8 mouse cellular contexts compared by ENCODE assay signal in genomic region chr9:64022562-64023366, GRCm38 (mm10). TPM values are rescaled to one million over a fixed set of nuclear protein-coding genes. Genes with fewer than 3 reads are reported as not detected.
A peak's percentile ranks its signal among the peaks of the same experiment; 100 is the strongest.
DNase-seq lines count a peak whose midpoint lies in the region; ATAC-seq and TF ChIP-seq lines count a peak whose summit lies in the region.

No protein-coding gene starts in this region.

- H3K27me3 ChIP-seq in heart, embryonic 13.5 days (replicated peaks) = no peaks in the 10 kb centered on the region
- H3K27me3 ChIP-seq in kidney, postnatal 0 days (ENCODE audit: insufficient read depth, low read length) = no peaks in the 10 kb centered on the region
- H3K27me3 ChIP-seq in liver, embryonic 11.5 days (replicated peaks; ENCODE audit: control insufficient read depth, insufficient read depth, low read length) = peaks cover 23% of the 10 kb centered on the region
- H3K27me3 ChIP-seq in myocyte (ENCODE audit: control insufficient read depth, insufficient read depth, insufficient read length) = no peaks in the 10 kb centered on the region
- no peaks in the 10 kb centered on the region; the same call in 1 of the 2 replicates for H3K27me3 ChIP-seq in splenic B cell, adult 2 months (ENCODE audit: control insufficient read depth, insufficient read depth, low read length, poor library complexity, severe bottlenecking)

- peak overlapping the region; percentile 71 for H3ac ChIP-seq in myocyte (ENCODE audit: control insufficient read depth, insufficient read length)

- H3K79me2 ChIP-seq in myocyte (ENCODE audit: control insufficient read depth, insufficient read depth) = no peaks in the 10 kb centered on the region

- H3K4me1 ChIP-seq in heart, embryonic 13.5 days = peaks cover 43% of the 10 kb centered on the region
- peaks cover 20% of the 10 kb centered on the region; the same call in 1 of the 2 replicates for H3K4me1 ChIP-seq in kidney, postnatal 0 days (replicated peaks; ENCODE audit: insufficient read depth, low read length)
- H3K4me1 ChIP-seq in liver, embryonic 11.5 days (replicated peaks; ENCODE audit: control insufficient read depth, insufficient read depth, low read length) = peaks cover 51% of the 10 kb centered on the region

- peak overlapping the region; percentile 98 for H3K4me2 ChIP-seq in heart, embryonic 13.5 days
- H3K4me2 ChIP-seq in kidney, postnatal 0 days (ENCODE audit: low read length) = peak overlapping the region; percentile 94
- peak overlapping the region; percentile 97 for H3K4me2 ChIP-seq in liver, embryonic 11.5 days
- H3K4me2 ChIP-seq in myocyte (ENCODE audit: low read depth) = peak overlapping the region; percentile 92

- no peaks in the 10 kb centered on the region for H3K9me3 ChIP-seq in heart, embryonic 13.5 days
- no peaks in the 10 kb centered on the region for H3K9me3 ChIP-seq in kidney, postnatal 0 days (replicated peaks; ENCODE audit: low read length)
- no peaks in the 10 kb centered on the region for H3K9me3 ChIP-seq in liver, embryonic 11.5 days (ENCODE audit: control insufficient read depth, low read length)

- TF ChIP-seq POLR2A in brain, embryonic 14.5 days (IDR thresholded peaks at IDR 0.05; ENCODE audit: borderline replicate concordance, extremely low read depth, insufficient read depth, insufficient read length, poor library complexity, severe bottlenecking) = no peak
- TF ChIP-seq POLR2A in myocyte (IDR thresholded peaks at IDR 0.05; ENCODE audit: insufficient read length, low read depth) = peak; percentile 58

- peaks cover 20% of the 10 kb centered on the region for H3K36me3 ChIP-seq in heart, embryonic 13.5 days
- no peaks in the 10 kb centered on the region for H3K36me3 ChIP-seq in kidney, postnatal 0 days (ENCODE audit: insufficient read depth, low read length)
- H3K36me3 ChIP-seq in liver, embryonic 11.5 days (ENCODE audit: control insufficient read depth, insufficient read depth, low read length) = no peaks in the 10 kb centered on the region; the same call in 1 of the 2 replicates
- no peaks in the 10 kb centered on the region for H3K36me3 ChIP-seq in myocyte (ENCODE audit: control insufficient read depth, insufficient read depth)
- H3K36me3 ChIP-seq in splenic B cell, adult 2 months (ENCODE audit: control insufficient read depth, insufficient read depth, low read length, poor library complexity, severe bottlenecking) = no peaks in the 10 kb centered on the region

- H3K4me3 ChIP-seq in heart, embryonic 13.5 days = peak overlapping the region; percentile 93
- peak overlapping the region; percentile 81 for H3K4me3 ChIP-seq in kidney, postnatal 0 days (replicated peaks; ENCODE audit: low read depth, low read length)
- peak overlapping the region; percentile 71 for H3K4me3 ChIP-seq in liver, embryonic 11.5 days (ENCODE audit: low read depth, low read length)
- peak overlapping the region; percentile 39 for H3K4me3 ChIP-seq in myocyte

- WGBS in heart, embryonic 13.5 days = under 1% methylated on average over 53 of the region's 54 CpGs
- 0% methylated on average over 44 of the region's 54 CpGs for WGBS in kidney, postnatal 0 days
- WGBS in liver, embryonic 11.5 days = under 1% methylated on average over 49 of the region's 54 CpGs

- no peak for TF ChIP-seq CTCF in brain, embryonic 14.5 days (IDR thresholded peaks at IDR 0.05; ENCODE audit: borderline replicate concordance, extremely low read depth, insufficient read depth, insufficient read length)
- TF ChIP-seq CTCF in kidney, postnatal 0 days (IDR thresholded peaks at IDR 0.05; ENCODE audit: low read depth) = peak; percentile 1; the same call in 1 of the 2 replicates

- peak; percentile 95 for DNase-seq in CD4-positive, CD25-positive, alpha-beta regulatory T cell, adult 2 months (ENCODE audit: low read depth, low spot score)
- DNase-seq in brain, embryonic 14.5 days (ENCODE audit: low read depth) = peak; percentile 95
- peak; percentile 99 for DNase-seq in kidney, postnatal 0 days (ENCODE audit: low spot score)
- peak; percentile 99 for DNase-seq in liver, embryonic 11.5 days (ENCODE audit: low spot score)
- peak; percentile 89 for DNase-seq in splenic B cell, adult 2 months (ENCODE audit: low read depth, low spot score)

- peak overlapping the region; percentile 90 for H3K9ac ChIP-seq in heart, embryonic 13.5 days
- peak overlapping the region; percentile 98 for H3K9ac ChIP-seq in kidney, postnatal 0 days (ENCODE audit: low read depth, low read length)
- peak overlapping the region; percentile 78 for H3K9ac ChIP-seq in liver, embryonic 11.5 days (ENCODE audit: low read depth, low read length)

- peak; percentile 83 for ATAC-seq in erythroid progenitor cell, adult 5-6 weeks (replicated peaks; ENCODE audit: low FRiP score, poor library complexity, severe bottlenecking)
- ATAC-seq in heart, embryonic 13.5 days (ENCODE audit: extremely low read depth, insufficient number of reproducible peaks, low FRiP score, low TSS enrichment) = peak; percentile 74
- peak; percentile 81 for ATAC-seq in kidney, postnatal 0 days (replicated peaks; ENCODE audit: low FRiP score, low read depth)
- peak; percentile 87 for ATAC-seq in liver, embryonic 11.5 days (replicated peaks; ENCODE audit: low FRiP score)

- peak overlapping the region; percentile 99 for H3K27ac ChIP-seq in heart, embryonic 13.5 days (replicated peaks)
- peak overlapping the region; percentile 97 for H3K27ac ChIP-seq in kidney, postnatal 0 days
- H3K27ac ChIP-seq in liver, embryonic 11.5 days (ENCODE audit: low read depth, low read length) = peak overlapping the region; percentile 96

TF ChIP-seq in myocyte, 11 proteins besides CTCF, POLR2A, EP300 and RAD21:
- TF ChIP-seq CEBPB (IDR thresholded peaks at IDR 0.05; ENCODE audit: insufficient read depth, poor library complexity, severe bottlenecking) (no peak), POLR2AphosphoS2 (IDR thresholded peaks at IDR 0.05; ENCODE audit: insufficient read length, low read depth) (peak; percentile 50), TCF3 (IDR thresholded peaks at IDR 0.05; ENCODE audit: insufficient read length, low read depth) (no peak)

RNA-seq across cellular contexts. Expression of gene Smad6, which starts 0.9 kb away (rescaled TPM):
- 4.9 and 6.1 TPM in 2 replicates for polyA plus RNA-seq in brain, embryonic 14.5 days (2012; rRNA removed)
- not detected in 2 replicates for total RNA-seq in erythroid progenitor cell, adult 5-6 weeks (2015; ENCODE audit: low replicate concordance)
- total RNA-seq in erythroid progenitor cell, adult 5-6 weeks (2017; ENCODE audit: low replicate concordance) = 0.39 TPM in 1 of 2 replicates, not detected in the other
- 18.5 and 19.3 TPM in 2 replicates for polyA plus RNA-seq in heart, embryonic 13.5 days (2015; fragmentation: Nextera tagmentation; extraction: Ambion mirVana)
- polyA plus RNA-seq in kidney, postnatal 0 days (2015; fragmentation: Nextera tagmentation; extraction: Ambion mirVana) = 7.2 and 10.6 TPM in 2 replicates
- polyA plus RNA-seq in liver, embryonic 11.5 days (2014; fragmentation: Nextera tagmentation; extraction: Ambion mirVana) = 10.1 and 11.1 TPM in 2 replicates
- polyA plus RNA-seq in myocyte (2012; fragmentation: generic; extraction: Trizol) = 1.5 TPM

Comparison
In these comparisons a context has a peak if more than half of its experiments do, and no peak if none do; other contexts are left out.
1. Peak in every context shown above with its lines: DNase-seq, ATAC-seq, H3K4me3 ChIP-seq and H3K27ac ChIP-seq.
2. H3K4me3 ChIP-seq: peak in every context shown above with its lines; median percentile 93 in heart, embryonic 13.5 days; 81 in kidney, postnatal 0 days; 71 in liver, embryonic 11.5 days; 39 in myocyte.